Mouse (Mus musculus) stomach, postnatal 0 days (tissue): ENCODE measurements around the gene Nif3l1. TPM values are rescaled to one million over a fixed set of nuclear protein-coding genes. Genes with fewer than 3 reads are reported as not detected.

Experiments
- ATAC-seq: fragments of 200-750 bp; cut with Nextera tagmentation; 2 replicates; pipeline ENCODE4 v1.8.0; 2017; ENCODE audit not compliant: low FRiP score, low TSS enrichment
- DNase-seq: peaks from one replicate; pipeline ENCODE4 v3.0.0-alpha.2; 2016; ENCODE audit warnings: low spot score
- H3K27ac ChIP-seq: fragments of 300-500 bp; sonication (generic); replicated peaks from 2 replicates; pipeline ENCODE4 v1.5.1; 2014; ENCODE audit warnings: mild to moderate bottlenecking, control low read depth
- H3K27me3 ChIP-seq: fragments of 300-500 bp; sonication (generic); 2 replicates; pipeline ENCODE4 v1.6.1; 2014; ENCODE audit warnings: low read length; ENCODE audit not compliant: control insufficient read depth, insufficient read depth
- H3K36me3 ChIP-seq: fragments of 300-500 bp; sonication (generic); 2 replicates; pipeline ENCODE4 v1.6.1; 2014; ENCODE audit warnings: low read length, mixed read lengths; ENCODE audit not compliant: control insufficient read depth, insufficient read depth
- H3K4me1 ChIP-seq: fragments of 300-500 bp; sonication (generic); replicated peaks from 2 replicates; pipeline ENCODE4 v1.6.1; 2014; ENCODE audit warnings: antibody characterized with exemption; ENCODE audit not compliant: control insufficient read depth, insufficient read depth
- H3K4me2 ChIP-seq: fragments of 300-500 bp; sonication (generic); replicated peaks from 2 replicates; pipeline ENCODE4 v1.6.1; 2014; ENCODE audit warnings: low read depth, mild to moderate bottlenecking, control low read depth, moderate library complexity
- H3K4me3 ChIP-seq: fragments of 300-500 bp; sonication (generic); 2 replicates; pipeline ENCODE4 v1.5.1; 2014; ENCODE audit warnings: low read depth, low read length, control low read depth
- H3K9ac ChIP-seq: fragments of 300-500 bp; sonication (generic); 2 replicates; pipeline ENCODE4 v1.6.1; 2014; ENCODE audit warnings: mild to moderate bottlenecking, low read length, control low read depth, mixed read lengths
- H3K9me3 ChIP-seq: fragments of 300-500 bp; sonication (generic); 2 replicates; pipeline ENCODE4 v1.6.1; 2016; ENCODE audit warnings: low read length; ENCODE audit not compliant: control insufficient read depth
- CTCF ChIP-seq: IDR thresholded peaks from 2 replicates; pipeline ENCODE4 v1.5.1; 2016; ENCODE audit warnings: antibody characterized with exemption, low read depth, mild to moderate bottlenecking, moderate library complexity
- EP300 ChIP-seq: optimal IDR thresholded peaks from 2 replicates; pipeline ENCODE3; 2016; ENCODE audit warnings: antibody characterized with exemption
- WGBS: fragments of 180-500 bp; shearing (Covaris S2); extraction: QIAGEN DNeasy Blood & Tissue Kit; methylation state at CpG from one replicate; pipeline ENCODE4 v1.1.7; 2014; 5-methylcytosine and 5-hydroxymethylcytosine counted together
- polyA plus RNA-seq: library from polyadenylated mRNA; unstranded; fragments of >200 nt; fragmentation: Nextera tagmentation; extraction: Ambion mirVana; gene quantifications from 2 replicates; pipeline ENCODE4 v1.2.1, GENCODE M21; 2015

The Nif3l1 gene
- polyA plus RNA-seq = 20.9 and 23.7 TPM in 2 replicates

DNA sequence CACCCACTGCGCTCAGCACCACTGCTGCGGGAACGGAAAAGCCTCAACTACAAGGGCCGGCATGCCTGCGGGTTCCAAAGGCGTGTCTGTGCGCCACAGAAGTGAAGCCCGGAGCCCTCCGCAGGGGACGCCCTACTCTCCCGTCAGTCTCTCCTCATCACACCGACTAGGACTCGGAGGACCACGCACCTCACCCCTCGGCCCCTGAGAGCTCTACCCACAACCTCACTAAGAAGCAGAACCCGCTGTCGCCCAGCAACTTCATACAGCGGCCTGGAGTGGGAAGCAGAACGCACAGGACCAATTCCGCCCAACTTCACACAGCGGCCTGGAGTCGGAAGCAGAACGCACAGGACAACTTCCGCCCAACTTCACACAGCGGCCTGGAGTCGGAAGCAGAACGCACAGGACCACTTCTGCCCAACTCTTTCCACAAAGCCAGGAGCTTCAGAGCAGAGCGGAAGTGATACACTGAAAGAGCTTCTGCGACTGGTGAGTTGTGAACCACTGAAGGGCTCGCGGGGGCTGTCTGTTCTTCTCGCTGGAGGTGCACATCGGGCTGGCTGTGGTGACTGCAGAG is at the start of gene Nif3l1, which contains the start of gene Ppil3:
TSS of gene Nif3l1 (plus strand) at position 9 of the 580 bp plus-strand sequence.
TSS of gene Ppil3 (minus strand) at position 344 of the 580 bp plus-strand sequence.
- under 1% methylated on average over 33 of the region's 33 CpGs for WGBS
- Histone ChIP-seq H3K9ac (peak within 1 kb of the TSS; percentile 73), H3K4me1 (no peaks in the 10 kb centered on the region), H3K27me3 (no peaks in the 10 kb centered on the region), H3K36me3 (peaks cover 4% of the 10 kb centered on the region), H3K9me3 (no peaks in the 10 kb centered on the region), H3K4me2 (peak within 1 kb of the TSS; percentile 71), H3K27ac (peak within 1 kb of the TSS; percentile 92), H3K4me3 (peak within 1 kb of the TSS; percentile 57)
- peak; percentile 87 for DNase-seq
- peak; percentile 61 for TF ChIP-seq CTCF
- TF ChIP-seq EP300 = no peak
- peak; percentile 95 for ATAC-seq

DNA sequence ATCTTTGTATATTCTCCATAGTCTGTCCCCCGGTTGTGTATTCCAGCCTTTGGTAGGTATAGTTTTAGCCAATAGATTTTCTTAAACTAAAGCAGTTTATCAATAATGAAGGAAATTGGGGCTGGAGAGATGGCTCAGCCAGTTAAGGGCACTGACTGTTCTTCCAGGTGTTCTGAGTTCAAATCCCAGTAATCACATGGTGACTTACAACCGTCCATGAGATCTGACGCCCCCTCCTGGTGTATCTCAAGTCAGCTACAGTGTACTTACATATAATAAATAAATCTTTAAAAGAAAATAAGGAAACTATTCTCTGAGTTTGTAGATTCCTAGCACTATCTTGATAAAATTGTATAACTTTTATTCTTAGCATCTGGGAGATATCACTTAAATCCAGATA is 49.6 kb upstream of the Nif3l1 start:
- no peak for DNase-seq
- H3K4me3 ChIP-seq = no peak overlapping the region
- no peaks in the 10 kb centered on the region for H3K27me3 ChIP-seq
- H3K36me3 ChIP-seq = peaks cover 24% of the 10 kb centered on the region
- WGBS = 91% methylated on average over 3 of the region's 3 CpGs
- H3K4me2 ChIP-seq = no peak overlapping the region
- H3K9ac ChIP-seq = no peak overlapping the region
- no peaks in the 10 kb centered on the region; the same call in 1 of the 2 replicates for H3K4me1 ChIP-seq
- H3K9me3 ChIP-seq = no peaks in the 10 kb centered on the region
- H3K27ac ChIP-seq = no peak overlapping the region
- ATAC-seq = no peak
- TF ChIP-seq CTCF (peak; percentile 22; the same call in 1 of the 2 replicates), EP300 (no peak)

DNA sequence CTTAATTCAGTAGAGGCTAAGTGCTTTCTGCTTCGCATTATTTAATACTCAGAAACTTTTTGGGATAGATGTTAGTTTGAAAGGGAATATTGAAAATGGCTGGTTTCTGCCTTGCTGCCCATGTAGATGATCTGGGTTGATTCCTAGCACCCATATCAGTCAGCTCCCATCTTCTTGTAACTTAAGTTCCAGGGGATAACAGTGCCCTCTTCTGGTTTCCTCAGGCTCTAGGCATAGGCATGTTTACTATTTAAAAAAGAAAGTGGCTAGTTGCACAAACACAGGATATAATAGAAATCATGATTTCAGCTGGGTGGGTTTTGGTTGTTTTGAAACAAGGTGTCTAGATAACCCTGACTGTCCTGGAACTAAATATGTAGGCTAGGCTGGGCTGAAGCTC is 48.8 kb upstream of the Nif3l1 start:
- 96% methylated on average over 1 of the region's 1 CpGs for WGBS
- Histone ChIP-seq H3K36me3 (peaks cover 30% of the 10 kb centered on the region), H3K4me1 (no peaks in the 10 kb centered on the region; the same call in 1 of the 2 replicates), H3K9me3 (no peaks in the 10 kb centered on the region), H3K4me3 (no peak overlapping the region), H3K27ac (no peak overlapping the region), H3K27me3 (no peaks in the 10 kb centered on the region), H3K9ac (no peak overlapping the region), H3K4me2 (no peak overlapping the region)
- ATAC-seq = no peak
- DNase-seq = no peak
- peak; percentile 51 for TF ChIP-seq CTCF
- TF ChIP-seq EP300 = no peak

DNA sequence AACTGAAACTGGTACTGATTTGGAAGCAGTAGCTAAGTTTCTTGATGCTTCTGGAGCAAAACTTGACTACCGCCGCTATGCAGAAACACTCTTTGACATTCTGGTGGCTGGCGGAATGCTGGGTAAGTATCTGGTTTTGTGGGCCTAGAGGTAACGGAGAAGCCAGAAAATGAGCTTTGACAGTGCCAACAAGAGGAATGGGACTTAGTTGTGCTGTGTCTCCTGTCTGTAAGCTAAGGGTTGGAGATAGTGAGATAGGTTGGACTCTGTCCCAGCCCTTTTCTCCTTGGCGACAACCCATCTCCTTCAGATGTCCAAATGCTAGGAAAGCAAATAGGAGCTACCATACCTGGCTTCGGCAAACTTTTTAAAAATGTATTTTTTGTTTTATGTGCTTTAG is 47.2 kb upstream of the Nif3l1 start:
- Histone ChIP-seq H3K27me3 (no peaks in the 10 kb centered on the region), H3K9ac (no peak overlapping the region), H3K4me3 (no peak overlapping the region), H3K27ac (no peak overlapping the region), H3K4me2 (no peak overlapping the region), H3K36me3 (peaks cover 34% of the 10 kb centered on the region), H3K4me1 (no peaks in the 10 kb centered on the region), H3K9me3 (no peaks in the 10 kb centered on the region)
- WGBS = 94% methylated on average over 6 of the region's 6 CpGs
- no peak for ATAC-seq
- no peak for TF ChIP-seq CTCF
- no peak for TF ChIP-seq EP300
- peak; percentile 8 for DNase-seq

DNA sequence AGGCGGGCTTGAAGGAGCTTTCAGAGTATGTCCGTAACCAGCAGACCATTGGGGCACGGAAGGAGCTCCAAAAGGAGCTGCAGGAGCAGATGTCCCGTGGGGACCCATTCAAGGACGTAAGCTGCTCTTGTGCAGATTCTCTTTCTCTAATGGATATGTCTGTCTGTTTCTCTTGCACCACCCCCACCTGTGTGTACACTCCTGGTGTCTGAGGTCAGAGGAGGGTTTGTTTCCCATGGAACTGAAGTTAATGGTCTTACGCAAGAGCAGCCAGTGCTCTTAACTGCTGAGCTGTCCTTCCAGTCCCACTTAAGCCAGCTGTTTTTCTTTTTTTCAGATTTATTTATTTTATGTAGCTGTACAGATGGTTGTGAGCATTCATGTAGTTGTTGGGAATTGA is 43.6 kb upstream of the Nif3l1 start:
- ATAC-seq (no peak), DNase-seq (peak; percentile 10)
- H3K4me2 ChIP-seq = no peak overlapping the region
- H3K4me1 ChIP-seq = no peaks in the 10 kb centered on the region
- H3K9me3 ChIP-seq = no peaks in the 10 kb centered on the region
- H3K36me3 ChIP-seq = peaks cover 38% of the 10 kb centered on the region
- H3K9ac ChIP-seq = no peak overlapping the region
- TF ChIP-seq EP300 (no peak), CTCF (no peak)
- no peak overlapping the region for H3K27ac ChIP-seq
- no peaks in the 10 kb centered on the region for H3K27me3 ChIP-seq
- WGBS = 88% methylated on average over 6 of the region's 6 CpGs
- no peak overlapping the region for H3K4me3 ChIP-seq

DNA sequence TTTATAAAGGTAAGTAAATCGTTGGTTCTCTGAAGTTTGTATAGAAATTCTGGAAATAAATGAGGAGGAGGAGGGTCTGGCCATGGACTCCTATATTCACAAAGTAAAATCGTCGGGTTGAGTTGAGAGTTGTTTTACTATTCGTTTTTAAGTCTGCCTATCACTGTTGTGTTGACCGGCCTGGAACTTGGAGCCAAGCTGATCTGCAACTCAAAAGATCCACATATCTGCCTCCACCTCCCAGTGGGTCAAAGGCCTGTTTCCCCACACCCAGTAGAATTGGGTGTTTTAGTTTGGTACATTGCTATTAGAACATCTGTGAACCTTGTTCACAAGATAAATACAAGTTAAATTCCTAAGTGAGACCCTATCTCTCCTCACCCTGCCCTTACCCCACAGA is 41.2 kb upstream of the Nif3l1 start:
- no peak overlapping the region for H3K27ac ChIP-seq
- peaks cover 33% of the 10 kb centered on the region for H3K36me3 ChIP-seq
- no peaks in the 10 kb centered on the region for H3K27me3 ChIP-seq
- WGBS = 92% methylated on average over 5 of the region's 5 CpGs
- no peaks in the 10 kb centered on the region for H3K4me1 ChIP-seq
- DNase-seq = peak; percentile 7
- H3K9me3 ChIP-seq = no peaks in the 10 kb centered on the region
- no peak overlapping the region for H3K9ac ChIP-seq
- H3K4me2 ChIP-seq = no peak overlapping the region
- no peak for ATAC-seq
- TF ChIP-seq CTCF (no peak), EP300 (no peak)
- no peak overlapping the region for H3K4me3 ChIP-seq
